Mouse (Mus musculus) c-Kit-positive CD71-negative TER-119-negative erythroid progenitor cells, embryonic 14.5 days (primary cell): Measurements from ENCODE around the gene Neurog2.

Experiments used
- DNase-seq: peaks from one replicate; pipeline ENCODE4 v3.0.0-alpha.2; 2013; ENCODE audit warnings: low read depth

Neurog2 gene

GRCm38 (mm10) chr3:127646156-127646825 lies 13.4 kb downstream of the Neurog2 start:
- DNase-seq = no peak

- DNase-seq = no peak
These were observed 19.1 kb downstream of the Neurog2 start for GRCm38 (mm10) chr3:127651742-127652653.

GRCm38 (mm10) chr3:127660712-127661111 lies 27.8 kb downstream of the Neurog2 start:
- DNase-seq = no peak

- no peak for DNase-seq
These were observed 29.0 kb downstream of the Neurog2 start for GRCm38 (mm10) chr3:127661646-127662531.

GRCm38 (mm10) chr3:127679703-127680102 lies 46.8 kb downstream of the Neurog2 start:
- no peak for DNase-seq
